Mouse (Mus musculus) olfactory bulb, adult 2 months (tissue): ENCODE results near the gene Bcap29.

Experiments
- CTCF ChIP-seq: fragments of 200-500 bp; IDR thresholded peaks from 2 replicates; pipeline ENCODE4 v1.5.1; 2012; ENCODE audit warnings: low read depth, mild to moderate bottlenecking, low read length, moderate library complexity; ENCODE audit not compliant: insufficient read depth
- POLR2A ChIP-seq: fragments of 200-500 bp; IDR thresholded peaks from 2 replicates; pipeline ENCODE4 v1.6.1; 2012; ENCODE audit warnings: mild to moderate bottlenecking, low read depth, low read length, moderate library complexity; ENCODE audit not compliant: insufficient read depth

- TF ChIP-seq CTCF, result no peak
- no peak for TF ChIP-seq POLR2A
Observed at GRCm38 (mm10) chr12:31608138-31608537, 26.3 kb downstream of the Bcap29 start.
